Mouse (Mus musculus): ENCODE measurements around the gene Gadd45g.

DNA sequence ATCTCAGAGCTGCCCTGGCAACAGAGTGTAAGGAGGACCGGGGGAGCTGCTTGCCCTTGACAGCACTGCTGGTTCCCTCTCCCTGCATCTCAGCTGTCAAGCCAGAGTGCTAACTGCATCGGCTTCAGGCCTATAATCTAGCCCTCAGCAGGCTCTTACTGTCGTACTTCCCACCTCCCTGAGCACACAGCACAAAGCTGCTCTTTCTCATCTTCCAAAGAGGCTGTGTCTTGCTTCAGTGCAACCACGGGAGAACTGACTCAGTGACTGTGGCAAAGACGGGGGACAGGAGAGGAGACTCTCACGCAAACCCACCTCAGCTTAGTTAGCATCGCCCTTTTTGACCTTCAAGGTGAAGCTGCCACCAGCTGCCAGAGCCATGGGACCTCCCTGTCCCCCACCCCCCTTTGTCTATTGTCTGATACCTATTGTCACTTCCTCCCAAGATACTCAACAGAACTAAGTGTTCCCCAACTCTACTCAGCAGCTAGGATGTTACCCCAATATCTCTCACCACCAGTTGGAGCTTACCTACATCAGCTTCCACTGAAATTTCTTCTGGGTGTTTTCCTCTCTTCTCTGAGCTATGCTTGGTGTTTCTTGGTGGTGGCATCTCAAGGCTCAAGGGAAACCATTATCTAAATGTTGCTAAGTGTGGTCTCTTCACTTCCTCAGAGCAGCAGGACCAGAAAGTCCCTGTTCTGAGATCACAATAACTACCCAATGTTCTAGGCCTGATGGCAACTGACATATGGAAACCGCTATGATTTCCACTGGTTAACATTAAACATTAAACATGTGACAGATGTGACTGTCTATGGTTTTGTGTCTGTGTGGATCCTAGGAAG, 48.4 kb upstream of the Gadd45g start:
- TF ChIP-seq ZC3H11A (IDR thresholded peaks at IDR 0.05; ENCODE audit: borderline replicate concordance, low read depth, low read length) (no peak), ZNF384 (IDR thresholded peaks at IDR 0.05; ENCODE audit: low read depth, low read length) (no peak), MAFK (IDR thresholded peaks at IDR 0.05; ENCODE audit: insufficient read depth, low read depth, low read length) (no peak)
